Mouse (Mus musculus) CH12.LX (cell line): ENCODE results near the gene Asap3. TPM values are rescaled to one million over a fixed set of nuclear protein-coding genes. Genes with fewer than 3 reads are reported as not detected.
A peak's percentile ranks its signal among the peaks of the same experiment; 100 is the strongest.

Experiments used
- DNase-seq: peaks from one replicate; pipeline ENCODE4 v3.0.0-alpha.2; 2013; ENCODE audit errors: extremely low read depth
- H3K27ac ChIP-seq: 2 replicates; pipeline ENCODE4 v1.5.1; 2012; ENCODE audit warnings: low read depth, mild to moderate bottlenecking, control low read depth, moderate library complexity; ENCODE audit not compliant: insufficient read depth
- H3K27me3 ChIP-seq: replicated peaks from 2 replicates; pipeline ENCODE3; 2012; ENCODE audit warnings: inconsistent platforms
- H3K36me3 ChIP-seq, 2 experiments: replicated peaks in 1 of 2; 2 replicates each; pipeline versions ENCODE3 to v1.6.1; 2012; ENCODE audit warnings: inconsistent platforms in 1 of 2, low read length in 1 of 2, mild to moderate bottlenecking in 1 of 2, mixed read lengths in 1 of 2, moderate library complexity in 1 of 2; ENCODE audit not compliant: control insufficient read depth in 1 of 2, insufficient read depth in 1 of 2
- H3K4me1 ChIP-seq, 2 experiments: 2 replicates each; pipeline ENCODE4 v1.6.1; 2012; ENCODE audit warnings: inconsistent platforms in 1 of 2, moderate library complexity in 1 of 2; ENCODE audit not compliant: insufficient read depth in 2 of 2, control insufficient read depth in 1 of 2
- H3K4me2 ChIP-seq: 2 replicates; pipeline ENCODE4 v1.6.1; 2012; ENCODE audit warnings: low read depth, mild to moderate bottlenecking, control low read depth; ENCODE audit not compliant: poor library complexity, insufficient read depth, severe bottlenecking
- H3K4me3 ChIP-seq, 3 experiments: fragments of 150-350 bp in 1 of 3; sonication (generic) in 1 of 3; replicated peaks in 1 of 3; 2 replicates each; pipeline versions ENCODE3 to v1.5.1; 2011 to 2012; ENCODE audit warnings: low read depth in 2 of 3, low read length in 2 of 3, mild to moderate bottlenecking in 2 of 3, moderate library complexity in 2 of 3, control low read depth in 1 of 3, improper control_type of control experiment in 1 of 3, inconsistent platforms in 1 of 3, mixed read lengths in 1 of 3; ENCODE audit not compliant: poor library complexity in 1 of 3
- H3K79me2 ChIP-seq: replicated peaks from 2 replicates; pipeline ENCODE4 v1.6.1; 2012; ENCODE audit warnings: mild to moderate bottlenecking, moderate library complexity; ENCODE audit not compliant: control insufficient read depth, poor library complexity, insufficient read depth, severe bottlenecking; ENCODE audit errors: extremely low read depth
- H3K9ac ChIP-seq: 2 replicates; pipeline ENCODE4 v1.6.1; 2012; ENCODE audit warnings: low read depth, mild to moderate bottlenecking, control low read depth, moderate library complexity; ENCODE audit not compliant: insufficient read depth
- H3K9me3 ChIP-seq: replicated peaks from 2 replicates; pipeline ENCODE3; 2012; ENCODE audit warnings: low read length, inconsistent platforms, mixed read lengths
- BHLHE40 ChIP-seq: IDR thresholded peaks from 2 replicates; pipeline ENCODE4 v1.6.1; 2011; ENCODE audit warnings: mild to moderate bottlenecking, low read depth, low read length, improper control_type of control experiment
- CTCF ChIP-seq, 2 experiments: IDR thresholded peaks in 1 of 2; conservative IDR thresholded peaks in 1 of 2; 2 replicates each; pipeline ENCODE4 v1.5.1; 2011 to 2012; ENCODE audit warnings: low read depth in 2 of 2, low read length in 2 of 2, improper control_type of control experiment in 1 of 2, inconsistent platforms in 1 of 2, mild to moderate bottlenecking in 1 of 2, moderate library complexity in 1 of 2
- E2F4 ChIP-seq: IDR thresholded peaks from 2 replicates; pipeline ENCODE4 v1.6.1; 2011; ENCODE audit warnings: low read depth, low read length, improper control_type of control experiment; ENCODE audit not compliant: insufficient replicate concordance
- IRF4 ChIP-seq: IDR thresholded peaks from 2 replicates; pipeline ENCODE4 v1.6.1; 2014; ENCODE audit warnings: low read depth, mild to moderate bottlenecking, inconsistent platforms, low read length, improper control_type of control experiment
- KAT2A ChIP-seq: IDR thresholded peaks from 2 replicates; pipeline ENCODE4 v1.6.1; 2012; ENCODE audit warnings: low read length, improper control_type of control experiment, inconsistent platforms; ENCODE audit not compliant: insufficient replicate concordance
- MXI1 ChIP-seq: IDR thresholded peaks from 2 replicates; pipeline ENCODE4 v1.6.1; 2011; ENCODE audit warnings: mild to moderate bottlenecking, low read depth, low read length, improper control_type of control experiment
- PAX5 ChIP-seq: IDR thresholded peaks from 2 replicates; pipeline ENCODE4 v1.6.1; 2012; ENCODE audit warnings: low read length, inconsistent platforms, mixed read lengths
- RAD21 ChIP-seq: IDR thresholded peaks from 2 replicates; pipeline ENCODE4 v1.6.1; 2011; ENCODE audit warnings: low read depth, mild to moderate bottlenecking, low read length, improper control_type of control experiment, moderate library complexity
- RCOR1 ChIP-seq: conservative IDR thresholded peaks from 2 replicates; pipeline ENCODE4 v1.6.1; 2012; ENCODE audit warnings: low read depth, mild to moderate bottlenecking, inconsistent platforms, low read length, improper control_type of control experiment
- SMC3 ChIP-seq: IDR thresholded peaks from 2 replicates; pipeline ENCODE4 v1.6.1; 2011; ENCODE audit warnings: low read depth, low read length, improper control_type of control experiment
- ZC3H11A ChIP-seq: IDR thresholded peaks from 2 replicates; pipeline ENCODE4 v1.6.1; 2012; ENCODE audit warnings: low read depth, mild to moderate bottlenecking, inconsistent platforms, low read length, improper control_type of control experiment
- ZMIZ1 ChIP-seq: IDR thresholded peaks from 2 replicates; pipeline ENCODE4 v1.6.1; 2012; ENCODE audit warnings: low read depth, mild to moderate bottlenecking, inconsistent platforms, low read length, improper control_type of control experiment
- dilution Hi-C: fragments of 300-500 bp; cut with MboI; formaldehyde crosslinking; loops from 2 replicates; pipeline ENCODE4 v1.14.3; 2020; ENCODE audit warnings: low sequenced_read_pairs; ENCODE audit not compliant: extremely low pct_unique_long_range_greater_than_20kb, extremely low pct_ligation_motif_present
- in situ Hi-C: fragments of 300-500 bp; cut with MboI; formaldehyde crosslinking; loops from 3 replicates; pipeline ENCODE4 v1.14.3; 2019; ENCODE audit warnings: low sequenced_read_pairs, low pct_ligation_motif_present, low pct_unique_long_range_greater_than_20kb, mixed read lengths
- polyA plus RNA-seq: library from polyadenylated mRNA; unstranded; fragments of >175 nt; gene quantifications from 2 replicates; pipeline ENCODE4 v1.2.1, GENCODE M21; 2012; ENCODE audit warnings: low read depth; ENCODE audit not compliant: insufficient read length
- total RNA-seq, 2 experiments: library from RNA; depleted of rRNA; stranded (reverse); fragments of 300-350 nt in 1 of 2; fragments of >200 nt in 1 of 2; gene quantifications; 2 replicates each; pipeline ENCODE4 v1.2.3; 2012 to 2014

Asap3 gene
- total and polyA plus RNA-seq, 3 experiments, result 0.07 to 0.08 TPM; not detected in 1

GRCm38 (mm10) chr4:136238669-136239068, 32.5 kb downstream of the Asap3 start:
- H3K36me3 ChIP-seq, result no peaks in the 10 kb centered on the region
- no peak overlapping the region for H3K4me3 ChIP-seq
- DNase-seq, result no peak
- TF ChIP-seq E2F4, result no peak
- H3K9ac ChIP-seq, result no peak overlapping the region
- H3K9me3 ChIP-seq, result peaks cover 10% of the 10 kb centered on the region
- H3K27ac ChIP-seq, result no peak overlapping the region
- H3K4me1 ChIP-seq, result peaks cover 0 to 6% of the 10 kb centered on the region in 2 experiments; a peak in 1 of 4 replicates
- dilution Hi-C loops (no loop called here), in situ Hi-C loops (loop anchor here (25.0 kb wide), 1 partner anchor 374 kb away; the partner anchor contains the start of genes Kdm1a, Lactbl1 and Tex46)
- no peak overlapping the region for H3K4me2 ChIP-seq
- H3K27me3 ChIP-seq, result peaks cover 79% of the 10 kb centered on the region
- no peaks in the 10 kb centered on the region for H3K79me2 ChIP-seq

DNA sequence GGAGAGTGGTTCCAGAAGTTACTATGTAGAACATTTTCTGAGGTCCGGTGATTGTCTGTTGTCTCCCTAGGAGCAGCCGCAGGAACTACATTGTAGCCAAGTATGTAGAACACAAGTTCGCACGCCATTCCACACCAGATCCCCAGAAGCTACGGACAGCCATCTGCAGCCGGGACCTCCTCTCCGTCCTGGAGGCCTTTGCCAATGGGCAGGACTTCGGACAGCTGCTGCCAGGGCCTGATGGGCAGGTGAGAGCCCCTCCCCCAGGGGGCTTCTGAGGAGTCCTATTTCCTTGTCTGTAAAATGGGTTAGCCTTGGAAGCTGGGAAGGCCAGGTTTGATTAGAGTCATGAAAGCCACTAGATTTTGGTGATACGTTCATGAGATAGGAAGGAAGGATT, 32.9 kb downstream of the Asap3 start:
- Histone ChIP-seq H3K36me3 (no peaks in the 10 kb centered on the region), H3K79me2 (no peaks in the 10 kb centered on the region), H3K9ac (no peak overlapping the region), H3K4me3 (no peak overlapping the region), H3K9me3 (peaks cover 10% of the 10 kb centered on the region), H3K27me3 (peaks cover 79% of the 10 kb centered on the region), H3K4me1 (peaks cover 0 to 6% of the 10 kb centered on the region in 2 experiments; a peak in 1 of 4 replicates), H3K27ac (no peak overlapping the region), H3K4me2 (no peak overlapping the region)
- no peak for TF ChIP-seq MXI1
- dilution Hi-C loops (no loop called here), in situ Hi-C loops (loop anchor here (25.0 kb wide), 1 partner anchor 373 kb away; the partner anchor contains the start of genes Kdm1a, Lactbl1 and Tex46)
- DNase-seq, result no peak

- Histone ChIP-seq H3K27me3 (peaks cover 79% of the 10 kb centered on the region), H3K4me3 (no peak overlapping the region), H3K36me3 (no peaks in the 10 kb centered on the region), H3K4me2 (no peak overlapping the region)
- TF ChIP-seq KAT2A, result no peak
- TF ChIP-seq ZC3H11A, result no peak
- TF ChIP-seq PAX5, result no peak
- peak; percentile 17 for TF ChIP-seq RAD21
- 0 out of 2 replicates have a peak, but pooled peaks have one; percentile 16 for TF ChIP-seq IRF4
- TF ChIP-seq ZMIZ1, result no peak
- TF ChIP-seq BHLHE40, result no peak
- TF ChIP-seq SMC3, result peak; percentile 62
- peak; percentile 47 to 69 for TF ChIP-seq CTCF (conservative IDR thresholded peaks at IDR 0.05 in 1 of 2, IDR thresholded peaks at IDR 0.05 in 1 of 2; ENCODE audit: low read depth in 2 of 2, low read length in 2 of 2)
- no peak for TF ChIP-seq RCOR1
- TF ChIP-seq, all 38 proteins: peak for 4
- H3K27ac ChIP-seq, result no peak overlapping the region
- no peak overlapping the region for H3K9ac ChIP-seq
- dilution Hi-C loops (no loop called here), in situ Hi-C loops (loop anchor here (5.0 to 25.0 kb wide), 2 partner anchors 32 to 373 kb away; partner anchors contain the start of genes Asap3, Kdm1a, Lactbl1 and Tex46)
- H3K9me3 ChIP-seq, result peaks cover 10% of the 10 kb centered on the region
- H3K4me1 ChIP-seq, result peaks cover 0 to 6% of the 10 kb centered on the region in 2 experiments; a peak in 1 of 4 replicates
- DNase-seq, result peak; percentile 75
- H3K79me2 ChIP-seq, result no peaks in the 10 kb centered on the region
Observed at GRCm38 (mm10) chr4:136239622-136240021, 33.5 kb downstream of the Asap3 start.
